Mouse (Mus musculus) midbrain, embryonic 14.5 days (tissue): ENCODE data around the gene Bysl. TPM values are rescaled to one million over a fixed set of nuclear protein-coding genes. Genes with fewer than 3 reads are reported as not detected.
A peak's percentile ranks its signal among the peaks of the same experiment; 100 is the strongest.
"Not testable (repeated sequence)": the region's sequence is repeated elsewhere in the genome, so short reads cannot be mapped to it uniquely, and the experiment has no call there.

Experiments
- ATAC-seq: fragments of 200-750 bp; cut with Nextera tagmentation; 2 replicates; pipeline ENCODE4 v1.8.0; 2017; ENCODE audit warnings: moderate number of reproducible peaks, moderate library complexity; ENCODE audit not compliant: low FRiP score, low TSS enrichment
- DNase-seq: peaks from one replicate; pipeline ENCODE4 v3.0.0-alpha.2; 2015
- H3K27ac ChIP-seq: fragments of 300-500 bp; sonication (generic); replicated peaks from 2 replicates; pipeline ENCODE4 v1.5.1; 2014; ENCODE audit warnings: mild to moderate bottlenecking, low read depth, low read length, moderate library complexity
- H3K27me3 ChIP-seq: fragments of 300-500 bp; sonication (generic); 2 replicates; pipeline ENCODE4 v1.6.1; 2014; ENCODE audit warnings: low read length, control low read depth, mixed read lengths; ENCODE audit not compliant: control insufficient read depth, insufficient read depth
- H3K36me3 ChIP-seq: fragments of 300-500 bp; sonication (generic); 2 replicates; pipeline ENCODE4 v1.6.1; 2014; ENCODE audit warnings: low read length, control low read depth; ENCODE audit not compliant: control insufficient read depth, insufficient read depth
- H3K4me1 ChIP-seq: fragments of 300-500 bp; sonication (generic); 2 replicates; pipeline ENCODE4 v1.6.1; 2014; ENCODE audit warnings: mild to moderate bottlenecking, antibody characterized with exemption, low read length, control low read depth; ENCODE audit not compliant: control insufficient read depth, insufficient read depth
- H3K4me2 ChIP-seq: fragments of 300-500 bp; sonication (generic); 2 replicates; pipeline ENCODE4 v1.6.1; 2014; ENCODE audit warnings: mild to moderate bottlenecking, low read length, moderate library complexity
- H3K4me3 ChIP-seq: fragments of 300-500 bp; sonication (generic); replicated peaks from 2 replicates; pipeline ENCODE4 v1.5.1; 2014; ENCODE audit warnings: low read depth, low read length
- H3K9ac ChIP-seq: fragments of 300-500 bp; sonication (generic); replicated peaks from 2 replicates; pipeline ENCODE4 v1.6.1; 2014; ENCODE audit warnings: mild to moderate bottlenecking, low read length, moderate library complexity
- H3K9me3 ChIP-seq: fragments of 300-500 bp; sonication (generic); 2 replicates; pipeline ENCODE4 v1.6.1; 2016; ENCODE audit warnings: low read length, control low read depth, mixed read lengths; ENCODE audit not compliant: control insufficient read depth
- WGBS: fragments of 180-500 bp; shearing (Covaris S2); extraction: QIAGEN DNeasy Blood & Tissue Kit; methylation state at CpG from one replicate; pipeline ENCODE4 v1.1.7; 2014; 5-methylcytosine and 5-hydroxymethylcytosine counted together
- polyA plus RNA-seq: library from polyadenylated mRNA; unstranded; fragments of >200 nt; fragmentation: Nextera tagmentation; extraction: Ambion mirVana; gene quantifications from 2 replicates; pipeline ENCODE4 v1.2.1, GENCODE M21; 2014

Gene Bysl
- polyA plus RNA-seq, 1 experiment from 2014 or later, result 32.0 TPM

DNA sequence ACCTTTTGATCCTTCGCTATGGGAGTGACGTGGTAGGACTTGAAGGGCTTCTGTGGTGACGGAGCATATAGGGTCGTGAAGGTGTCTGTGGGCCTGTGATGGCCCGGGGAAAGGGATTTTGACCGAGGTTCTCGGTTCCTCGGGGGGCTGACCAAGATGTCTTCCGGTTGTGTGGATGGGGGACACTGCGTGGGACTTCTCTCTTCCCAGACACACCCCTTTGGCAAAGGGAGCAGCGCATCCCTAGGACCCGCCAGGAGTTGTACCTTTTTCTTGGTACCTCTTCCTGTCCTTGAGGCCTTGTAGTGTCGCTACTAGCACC lies 330 bp upstream of the Bysl start:
- Histone ChIP-seq H3K9me3 (no peaks in the 10 kb centered on the region), H3K27me3 (no peaks in the 10 kb centered on the region), H3K4me3 (peak overlapping the region; percentile 87), H3K27ac (0 out of 2 replicates have a peak overlapping the region, but pooled peaks have one; percentile 37), H3K4me1 (peaks cover 23% of the 10 kb centered on the region), H3K9ac (peak overlapping the region; percentile 75), H3K4me2 (peak overlapping the region; percentile 91), H3K36me3 (peaks cover 33% of the 10 kb centered on the region)
- ATAC-seq (no peak; the same call in 1 of the 2 replicates), DNase-seq (no peak)
- WGBS, result under 1% methylated on average over 13 of the region's 13 CpGs

DNA sequence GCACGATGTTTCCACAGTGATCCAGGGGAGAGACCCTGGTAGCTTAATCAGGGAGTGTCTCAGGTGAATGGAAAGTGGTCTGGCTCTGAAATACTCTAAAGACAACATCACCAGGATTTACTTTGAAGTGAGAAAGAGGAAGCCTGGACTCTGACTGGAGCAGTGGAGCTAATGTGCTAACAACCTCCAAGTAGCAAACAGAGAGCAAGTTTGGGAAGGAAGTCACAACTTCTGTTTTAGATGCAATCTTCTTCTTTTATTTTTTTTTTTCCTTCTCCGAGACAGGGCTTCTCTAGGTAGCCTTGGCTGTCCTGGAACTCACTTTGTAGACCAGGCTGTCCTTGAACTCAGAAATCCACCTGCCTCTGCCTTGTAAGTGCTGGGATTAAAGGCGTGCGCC lies 2.1 kb downstream of the Bysl start:
- ATAC-seq, result no peak
- Histone ChIP-seq H3K4me1 (peaks cover 23% of the 10 kb centered on the region), H3K27me3 (no peaks in the 10 kb centered on the region), H3K4me2 (no peak overlapping the region), H3K9me3 (no peaks in the 10 kb centered on the region), H3K27ac (no peak overlapping the region), H3K9ac (no peak overlapping the region), H3K36me3 (peaks cover 43% of the 10 kb centered on the region), H3K4me3 (no peak overlapping the region)
- 95% methylated on average over 4 of the region's 4 CpGs for WGBS
- no peak for DNase-seq

DNA sequence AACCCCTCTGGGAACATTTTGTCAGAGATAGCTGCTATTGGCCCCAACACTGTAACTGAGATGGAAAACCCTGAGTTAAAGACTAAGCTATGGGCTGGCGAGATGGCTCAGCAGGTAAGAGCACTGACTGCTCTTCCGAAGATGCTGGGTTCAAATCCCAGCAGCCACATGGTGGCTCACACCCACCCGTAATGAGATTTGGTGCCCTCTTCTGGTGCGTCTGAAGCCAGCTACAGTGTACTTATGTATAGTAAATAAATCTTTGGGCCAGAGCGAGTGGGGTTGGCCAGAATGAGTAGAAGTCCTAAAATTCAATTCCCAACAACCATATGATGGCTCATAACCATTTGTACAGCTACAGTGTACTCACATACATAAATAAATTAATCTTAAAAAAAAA lies 5.1 kb downstream of the Bysl start:
- no peak for ATAC-seq
- no peak for DNase-seq
- Histone ChIP-seq H3K4me3 (no peak overlapping the region), H3K4me1 (peaks cover 12% of the 10 kb centered on the region), H3K4me2 (no peak overlapping the region), H3K36me3 (peaks cover 62% of the 10 kb centered on the region), H3K9me3 (no peaks in the 10 kb centered on the region), H3K27me3 (no peaks in the 10 kb centered on the region), H3K27ac (no peak overlapping the region), H3K9ac (no peak overlapping the region)
- WGBS, result 77% methylated on average over 5 of the region's 5 CpGs

DNA sequence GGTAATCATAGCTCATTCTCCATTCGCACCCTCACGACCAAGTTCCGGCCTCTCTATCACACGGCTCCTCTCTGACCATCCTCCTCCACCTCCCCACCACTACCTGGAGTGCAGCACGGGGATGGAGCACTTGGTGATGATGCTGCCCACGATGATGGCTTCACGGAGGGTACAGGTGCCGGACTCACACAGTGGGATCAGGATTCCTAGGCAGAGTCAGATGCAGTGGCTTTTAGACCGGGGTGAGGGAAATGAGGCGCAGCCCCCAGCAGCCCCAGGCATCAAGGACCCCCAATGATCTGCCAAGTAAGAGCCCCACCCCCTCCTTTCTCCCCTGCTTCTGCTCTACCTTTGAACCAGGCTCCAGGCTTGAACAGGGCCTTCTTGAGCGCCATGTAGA lies 9.0 kb downstream of the Bysl start:
- DNase-seq, result no peak
- H3K4me1 ChIP-seq, result peaks cover under 1% of the 10 kb centered on the region; the same call in 1 of the 2 replicates
- H3K9me3 ChIP-seq, result no peaks in the 10 kb centered on the region
- H3K36me3 ChIP-seq, result peaks cover 69% of the 10 kb centered on the region
- no peak overlapping the region for H3K4me3 ChIP-seq
- no peak overlapping the region for H3K27ac ChIP-seq
- no peak overlapping the region for H3K9ac ChIP-seq
- H3K4me2 ChIP-seq, result no peak overlapping the region
- no peaks in the 10 kb centered on the region for H3K27me3 ChIP-seq
- WGBS, result 94% methylated on average over 11 of the region's 11 CpGs
- ATAC-seq, result no peak

DNA sequence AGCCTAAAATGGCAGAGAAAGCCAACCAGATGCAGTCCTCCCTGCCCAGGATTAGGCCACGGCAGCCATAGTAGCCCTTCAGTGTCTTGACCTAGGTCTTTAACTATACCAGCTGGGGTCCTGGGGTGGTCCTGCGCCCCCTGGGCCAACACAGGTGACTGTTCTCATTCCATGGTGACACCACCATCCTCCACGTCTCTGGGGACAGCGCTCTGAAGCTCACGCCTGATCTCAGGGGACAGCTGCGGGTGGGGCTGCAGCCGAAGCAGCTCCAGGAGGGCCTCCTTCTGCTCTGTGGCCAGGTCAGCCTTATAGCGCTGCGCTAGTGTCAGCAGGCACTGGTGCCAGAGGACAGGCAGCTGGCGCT lies 9.9 kb downstream of the Bysl start:
- Histone ChIP-seq H3K36me3 (peaks cover 61% of the 10 kb centered on the region), H3K27ac (no peak overlapping the region)
- WGBS, result 94% methylated on average over 10 of the region's 10 CpGs

DNA sequence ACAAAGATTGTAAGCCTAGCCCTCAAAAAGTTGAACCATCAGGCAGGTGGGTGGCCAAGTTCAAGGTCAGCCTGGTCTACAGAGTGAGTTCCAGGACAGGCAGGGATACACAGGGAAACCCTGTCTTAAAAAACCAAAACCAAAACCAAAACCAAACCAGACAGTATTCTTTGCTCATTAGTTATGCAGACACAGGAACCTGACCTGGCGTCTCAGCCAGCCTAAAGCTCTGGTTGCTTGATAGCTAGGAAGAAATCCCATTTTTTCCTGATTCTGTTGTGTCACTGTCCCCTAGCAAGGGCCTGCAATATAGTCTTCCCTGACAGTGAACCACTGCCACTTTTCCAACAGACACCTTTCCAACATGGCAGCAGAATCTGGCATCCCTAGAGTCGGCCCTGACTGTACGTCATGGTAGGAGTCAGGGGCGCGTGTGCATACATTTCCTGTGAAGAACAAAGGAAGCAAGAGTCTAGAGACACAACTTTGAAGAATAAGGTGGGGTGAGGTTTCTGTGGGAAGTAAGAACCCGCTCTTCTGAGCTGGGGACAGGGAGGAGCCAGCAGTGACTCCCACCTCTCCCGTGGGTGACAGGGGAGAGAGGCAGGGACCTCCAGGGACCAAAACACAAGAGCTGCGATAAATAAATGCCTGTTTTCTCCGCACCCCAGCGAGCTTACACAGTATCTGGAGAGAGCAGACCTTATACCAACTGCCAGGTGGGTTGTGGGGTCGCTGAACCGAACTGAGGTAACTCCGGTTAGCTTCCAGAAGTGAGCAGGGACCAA lies 10.5 kb downstream of the Bysl start:
- Histone ChIP-seq H3K4me3 (no peak overlapping the region), H3K9ac (no peak overlapping the region), H3K36me3 (peaks cover 60% of the 10 kb centered on the region), H3K9me3 (no peaks in the 10 kb centered on the region), H3K27ac (no peak overlapping the region), H3K4me2 (no peak overlapping the region), H3K27me3 (no peaks in the 10 kb centered on the region), H3K4me1 (peaks cover 15% of the 10 kb centered on the region)
- no peak for ATAC-seq
- WGBS, result 88% methylated on average over 13 of the region's 13 CpGs
- no peak for DNase-seq

More for the DNA sequence above, 9.9 kb downstream of the Bysl start:
- no peak for ATAC-seq
- Histone ChIP-seq H3K9ac (no peak overlapping the region), H3K27me3 (no peaks in the 10 kb centered on the region), H3K4me3 (no peak overlapping the region), H3K9me3 (no peaks in the 10 kb centered on the region), H3K4me2 (no peak overlapping the region), H3K4me1 (peaks cover 10% of the 10 kb centered on the region)
- no peak for DNase-seq

DNA sequence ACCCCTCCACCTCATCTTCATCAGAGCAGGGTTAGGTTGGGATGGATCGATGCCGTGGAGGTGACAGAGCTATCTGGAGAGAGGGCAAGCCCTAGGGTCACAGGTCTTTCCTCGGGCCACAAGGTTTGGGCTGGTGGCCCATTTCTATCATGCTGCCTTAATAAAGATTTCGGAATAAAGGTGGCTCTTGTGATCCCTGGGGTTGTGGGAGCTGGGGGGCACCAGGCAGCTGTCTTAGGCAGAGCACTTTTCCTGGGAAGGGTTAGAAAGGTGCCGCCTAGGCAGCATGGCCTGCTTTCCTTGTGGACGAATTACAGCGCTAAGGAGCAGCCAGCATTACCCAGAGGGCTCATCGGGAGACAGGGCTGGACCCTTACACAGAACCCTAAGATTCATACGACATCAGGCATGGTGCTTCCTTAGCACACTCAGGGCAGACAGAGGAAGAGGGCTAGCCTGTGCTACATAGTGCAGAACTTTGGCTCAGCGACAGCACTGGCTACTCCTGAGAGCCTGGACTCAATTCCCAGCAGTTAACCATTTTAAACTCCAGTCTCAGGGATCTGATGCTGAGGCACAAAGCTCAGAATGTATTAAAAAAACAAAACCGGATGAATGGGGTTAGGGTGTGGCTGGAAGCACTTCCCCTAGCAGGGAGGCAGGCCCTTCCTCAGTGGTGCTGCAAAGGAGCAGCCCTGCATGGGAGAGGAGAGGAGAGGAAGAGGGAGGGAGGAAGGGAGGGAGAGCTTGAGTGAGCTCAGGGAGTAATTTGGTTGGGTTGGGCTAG lies 11.6 kb downstream of the Bysl start:
- H3K27me3 ChIP-seq, result no peaks in the 10 kb centered on the region
- peaks cover 26% of the 10 kb centered on the region for H3K4me1 ChIP-seq
- no peak overlapping the region for H3K4me2 ChIP-seq
- no peak for ATAC-seq
- peaks cover 49% of the 10 kb centered on the region for H3K36me3 ChIP-seq
- no peak overlapping the region for H3K9ac ChIP-seq
- DNase-seq, result no peak
- no peaks in the 10 kb centered on the region for H3K9me3 ChIP-seq
- H3K27ac ChIP-seq, result no peak overlapping the region
- WGBS, result 83% methylated on average over 11 of the region's 11 CpGs
- no peak overlapping the region for H3K4me3 ChIP-seq

DNA sequence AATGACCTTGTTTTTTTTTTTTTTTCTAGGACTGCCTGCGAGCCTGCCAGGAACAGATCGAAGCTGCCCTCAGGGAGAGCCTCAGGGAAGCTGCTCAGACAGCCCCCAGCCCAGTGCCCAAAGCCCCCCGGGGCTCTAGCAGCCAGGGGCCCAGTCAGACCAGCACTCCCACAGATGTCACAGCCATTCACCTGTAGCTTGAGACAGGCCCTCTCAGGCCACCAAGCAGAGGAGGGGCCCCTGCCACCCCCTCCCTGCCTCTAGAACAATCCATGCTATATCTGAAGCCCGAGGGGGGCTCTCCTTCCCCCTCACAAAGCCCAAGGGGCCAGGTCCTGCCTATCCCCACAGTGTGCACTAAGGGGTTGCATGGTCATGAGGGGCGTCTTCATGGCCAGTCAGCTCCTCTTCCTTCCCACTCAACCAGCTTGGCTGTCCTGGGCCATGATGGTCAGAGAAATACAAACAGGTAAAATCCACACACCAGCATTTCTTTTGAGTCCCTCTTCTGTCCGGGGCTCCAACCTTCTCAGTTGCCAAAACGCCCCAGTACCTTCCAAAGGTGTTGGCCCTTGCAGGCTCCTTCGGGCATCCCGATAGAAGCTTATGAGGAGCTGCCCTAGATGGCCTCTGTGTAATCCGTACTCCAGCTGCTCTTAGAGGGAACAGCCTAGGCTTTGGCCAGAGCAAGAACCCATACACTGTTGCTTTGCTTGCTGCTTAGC lies 12.6 kb downstream of the Bysl start:
- not testable (repeated sequence) for H3K27me3 ChIP-seq, H3K4me2 ChIP-seq, DNase-seq, H3K9me3 ChIP-seq, H3K9ac ChIP-seq, H3K27ac ChIP-seq, ATAC-seq, H3K4me3 ChIP-seq
- H3K36me3 ChIP-seq, result peaks cover 40% of the 10 kb centered on the region
- peaks cover 33% of the 10 kb centered on the region for H3K4me1 ChIP-seq
- 87% methylated on average over 10 of the region's 10 CpGs for WGBS
